Mouse (Mus musculus) E14TG2a.4 (cell line): ENCODE results near the gene U2af1l4.
A peak's percentile ranks its signal among the peaks of the same experiment; 100 is the strongest.

Source experiments
- H3K27me3 ChIP-seq: 2 replicates; pipeline ENCODE4 v1.6.1; 2014; ENCODE audit warnings: low read length, control low read depth; ENCODE audit not compliant: insufficient read depth
- H3K36me3 ChIP-seq: 2 replicates; pipeline ENCODE4 v1.6.1; 2014; ENCODE audit warnings: low read length, control low read depth; ENCODE audit not compliant: insufficient read depth
- H3K4me1 ChIP-seq: replicated peaks from 2 replicates; pipeline ENCODE4 v1.6.1; 2014; ENCODE audit warnings: low read depth, low read length, control low read depth
- H3K4me3 ChIP-seq: replicated peaks from 2 replicates; pipeline ENCODE4 v1.5.1; 2014; ENCODE audit warnings: mild to moderate bottlenecking, low read length
- H3K9me3 ChIP-seq: 2 replicates; pipeline ENCODE4 v1.6.1; 2014; ENCODE audit warnings: low read length, control low read depth
- CTCF ChIP-seq: conservative IDR thresholded peaks from 2 replicates; pipeline ENCODE4 v1.5.1; 2014; ENCODE audit warnings: low read length
- NANOG ChIP-seq: IDR thresholded peaks from 2 replicates; pipeline ENCODE4 v1.6.1; 2014; ENCODE audit warnings: borderline replicate concordance, low read length, mixed read lengths
- POU5F1 ChIP-seq: IDR thresholded peaks from 2 replicates; pipeline ENCODE4 v1.6.1; 2014; ENCODE audit warnings: low read length, borderline replicate concordance

Gene U2af1l4

DNA sequence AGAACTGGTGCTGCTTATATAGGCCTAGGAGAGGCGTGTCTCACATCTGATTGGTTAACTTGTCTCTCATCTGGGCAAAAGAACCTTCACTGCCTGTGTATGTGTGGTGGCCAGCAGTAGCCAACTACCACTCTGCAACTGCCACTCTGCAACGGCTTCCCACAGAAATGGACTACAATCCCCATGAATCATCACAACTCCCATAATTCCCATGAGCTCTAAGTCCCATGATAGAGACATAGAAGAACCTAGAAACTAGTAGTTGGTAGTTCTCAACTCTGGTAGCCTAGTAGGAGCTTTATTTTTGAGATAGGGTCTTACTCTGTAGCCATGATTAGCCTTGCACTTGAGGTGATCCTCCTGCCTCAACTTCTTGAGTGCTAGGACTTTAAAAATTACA lies 13.2 kb upstream of the U2af1l4 start:
- Histone ChIP-seq H3K36me3 (peaks cover 43% of the 10 kb centered on the region), H3K27me3 (no peaks in the 10 kb centered on the region), H3K4me3 (no peak overlapping the region), H3K9me3 (no peaks in the 10 kb centered on the region), H3K4me1 (peaks cover 34% of the 10 kb centered on the region)
- no peak for TF ChIP-seq NANOG
- TF ChIP-seq POU5F1, result no peak
- no peak for TF ChIP-seq CTCF

DNA sequence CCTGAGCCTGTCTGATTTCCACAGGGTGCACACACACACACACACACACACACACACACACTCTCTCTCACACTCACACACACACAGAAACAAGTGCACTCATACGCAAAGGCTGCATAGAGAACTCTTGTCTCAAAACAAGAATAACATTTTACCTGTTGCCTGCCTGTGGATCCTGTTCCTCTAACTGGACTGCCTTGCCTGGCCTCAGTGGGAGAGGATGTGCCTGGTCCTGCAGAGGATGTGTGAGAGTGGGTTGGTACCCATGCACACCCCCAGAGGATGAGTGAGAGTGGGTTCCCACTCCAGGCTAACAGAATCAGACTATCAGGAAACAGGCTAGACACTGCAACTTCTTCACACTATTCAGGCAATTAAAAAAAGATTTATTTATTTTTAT lies 12.5 kb upstream of the U2af1l4 start:
- Histone ChIP-seq H3K4me1 (peaks cover 41% of the 10 kb centered on the region), H3K4me3 (no peak overlapping the region), H3K36me3 (peaks cover 46% of the 10 kb centered on the region), H3K9me3 (no peaks in the 10 kb centered on the region), H3K27me3 (no peaks in the 10 kb centered on the region)
- TF ChIP-seq CTCF (no peak), POU5F1 (no peak), NANOG (no peak)

DNA sequence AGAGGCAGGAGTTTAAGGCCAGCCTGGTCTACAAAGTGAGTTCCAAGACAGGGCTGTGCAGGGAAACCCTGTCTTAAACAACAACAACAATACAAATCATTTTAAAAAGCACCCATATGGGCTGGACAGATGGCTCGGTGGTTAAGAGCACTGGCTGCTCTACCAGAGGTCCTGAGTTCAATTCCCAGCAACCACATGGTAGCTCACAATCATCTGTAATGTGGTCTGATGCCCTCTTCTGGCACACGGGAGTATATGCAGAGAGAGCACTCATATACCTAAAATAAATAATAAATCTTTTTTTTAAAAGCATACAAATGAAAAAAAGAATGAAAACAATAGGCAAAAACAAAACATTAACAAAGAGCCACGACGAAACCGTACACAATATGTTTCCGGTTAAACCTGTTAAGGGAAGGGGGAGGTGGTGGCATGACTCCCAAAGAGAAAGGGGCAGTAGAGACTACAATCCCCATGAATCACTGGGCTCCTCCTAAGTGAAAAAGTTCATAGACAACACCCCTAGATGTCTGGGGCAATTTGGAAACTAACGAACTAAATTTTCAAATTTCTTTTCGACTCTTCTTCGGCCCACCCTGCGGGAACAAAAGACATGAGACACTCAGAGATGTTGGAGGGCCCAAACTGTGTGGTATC lies 11.5 kb upstream of the U2af1l4 start:
- peak; percentile 27 for TF ChIP-seq CTCF
- no peak for TF ChIP-seq NANOG
- Histone ChIP-seq H3K27me3 (no peaks in the 10 kb centered on the region), H3K4me1 (peaks cover 48% of the 10 kb centered on the region), H3K36me3 (peaks cover 47% of the 10 kb centered on the region), H3K4me3 (peak overlapping the region; percentile 88), H3K9me3 (no peaks in the 10 kb centered on the region)

DNA sequence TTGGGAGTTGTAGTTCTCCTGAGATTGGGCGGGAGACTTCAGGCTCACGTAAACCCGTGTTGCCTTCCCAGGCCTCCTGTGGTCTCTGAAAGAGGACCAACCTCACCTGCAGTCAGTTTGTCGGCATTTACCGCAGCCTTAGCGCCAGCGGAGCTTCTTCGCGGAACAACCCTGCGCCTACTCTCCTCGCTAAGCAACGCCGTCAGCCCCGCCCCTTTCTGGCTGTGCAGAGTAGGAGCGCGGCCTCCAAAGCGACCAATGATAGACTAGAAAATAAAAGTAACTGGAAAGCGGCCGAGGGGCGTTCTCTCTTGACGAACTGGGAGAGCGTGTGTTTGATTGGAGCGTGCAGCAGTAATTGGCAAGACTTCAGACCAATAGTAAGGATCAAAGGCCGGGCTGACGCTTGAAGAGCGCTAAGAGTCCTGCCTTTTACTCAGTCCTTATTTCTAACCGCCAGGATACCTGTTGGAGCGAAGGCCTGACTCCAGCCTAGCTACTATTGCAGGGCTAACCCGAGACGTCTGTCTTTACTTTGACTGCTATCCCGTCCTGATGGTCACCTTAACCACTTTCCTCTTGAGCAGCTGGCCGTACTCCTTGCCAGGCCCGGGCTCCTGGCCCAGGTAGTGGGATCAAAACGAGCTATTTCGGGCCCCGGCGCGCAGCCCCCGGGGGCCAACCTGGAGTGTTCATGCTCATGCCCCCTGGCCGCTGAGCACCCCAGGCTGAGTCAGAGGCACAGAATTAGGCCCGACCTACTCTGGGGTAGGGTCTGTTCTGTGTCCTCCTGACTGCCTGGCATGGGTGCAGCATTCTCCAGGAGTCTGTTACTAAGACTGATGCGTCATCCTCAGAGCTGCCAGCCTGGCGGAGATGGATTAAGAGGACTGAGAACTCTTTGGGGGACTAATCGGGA lies 10.7 kb upstream of the U2af1l4 start, which contains the start of the genes Hspb6 and Proser3:
Gene Hspb6, plus strand, starts transcription at position 77 of the 919 bp plus-strand sequence.
Gene Proser3, minus strand, starts transcription at position 198 of the 919 bp plus-strand sequence.
- peak within 1 kb of the TSS; percentile 88 for H3K4me3 ChIP-seq
- no peak for TF ChIP-seq CTCF
- TF ChIP-seq POU5F1, result no peak
- peaks cover 56% of the 10 kb centered on the region for H3K4me1 ChIP-seq
- H3K27me3 ChIP-seq, result no peaks in the 10 kb centered on the region
- H3K36me3 ChIP-seq, result peaks cover 55% of the 10 kb centered on the region
- H3K9me3 ChIP-seq, result no peaks in the 10 kb centered on the region

- H3K4me1 ChIP-seq, result peaks cover 63% of the 10 kb centered on the region
- no peaks in the 10 kb centered on the region for H3K27me3 ChIP-seq
- H3K36me3 ChIP-seq, result peaks cover 54% of the 10 kb centered on the region
- no peaks in the 10 kb centered on the region for H3K9me3 ChIP-seq
- TF ChIP-seq POU5F1, result no peak
- no peak for TF ChIP-seq NANOG
- TF ChIP-seq CTCF, result no peak
- peak overlapping the region; percentile 88 for H3K4me3 ChIP-seq
Observed at GRCm38 (mm10) chr7:30553021-30553589, 10.0 kb upstream of the U2af1l4 start.

GRCm38 (mm10) chr7:30553810-30554584 lies 9.1 kb upstream of the U2af1l4 start:
- TF ChIP-seq NANOG (no peak), POU5F1 (no peak), CTCF (no peak)
- Histone ChIP-seq H3K4me3 (peak overlapping the region; percentile 88), H3K4me1 (peaks cover 72% of the 10 kb centered on the region), H3K27me3 (no peaks in the 10 kb centered on the region), H3K9me3 (no peaks in the 10 kb centered on the region), H3K36me3 (peaks cover 45% of the 10 kb centered on the region)

DNA sequence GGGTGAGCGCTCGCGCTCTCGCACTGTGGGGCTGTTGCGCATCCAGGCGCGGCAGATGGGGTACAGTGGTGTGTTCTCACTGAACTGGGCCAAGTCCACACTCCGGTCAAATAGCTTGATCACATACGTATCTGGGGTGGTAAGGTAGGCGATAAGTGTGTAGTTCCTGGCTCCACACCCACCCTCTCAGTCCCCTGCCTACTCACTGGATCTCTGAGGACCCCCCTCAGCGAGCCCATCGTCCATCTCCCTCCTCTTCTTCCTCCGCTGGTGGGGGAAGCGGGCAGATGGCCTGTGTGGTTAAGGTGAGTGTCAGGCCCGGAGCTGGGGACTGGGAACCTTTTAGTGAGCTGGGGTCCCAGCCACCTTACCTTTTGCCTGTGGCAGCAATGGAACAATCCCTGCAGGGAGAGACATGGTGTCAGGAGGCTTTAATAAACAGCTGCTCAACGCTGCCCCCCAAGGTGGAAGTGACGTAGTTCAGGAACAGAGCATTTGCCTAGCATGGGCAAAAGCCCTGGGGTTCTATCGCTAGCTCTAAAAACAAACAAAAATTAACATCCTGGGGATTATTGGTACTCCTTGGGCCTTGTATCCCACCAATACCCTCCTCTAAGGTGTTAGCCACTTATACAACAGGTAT lies 6.1 kb upstream of the U2af1l4 start:
- peaks cover 43% of the 10 kb centered on the region for H3K36me3 ChIP-seq
- H3K9me3 ChIP-seq, result no peaks in the 10 kb centered on the region
- no peaks in the 10 kb centered on the region for H3K27me3 ChIP-seq
- TF ChIP-seq NANOG (no peak), CTCF (no peak), POU5F1 (no peak)
- no peak overlapping the region; the same call in 1 of the 2 replicates for H3K4me3 ChIP-seq
- H3K4me1 ChIP-seq, result peaks cover 80% of the 10 kb centered on the region
